Mouse (Mus musculus) midbrain, embryonic 11.5 days (tissue): ENCODE measurements around the gene Il12rb1. TPM values are rescaled to one million over a fixed set of nuclear protein-coding genes. Genes with fewer than 3 reads are reported as not detected.

Experiments used
- ATAC-seq: fragments of 200-750 bp; cut with Nextera tagmentation; 2 replicates; pipeline ENCODE4 v1.8.0; 2017; ENCODE audit warnings: moderate TSS enrichment, moderate library complexity; ENCODE audit not compliant: low FRiP score
- DNase-seq: peaks from one replicate; pipeline ENCODE4 v3.0.0; 2015; ENCODE audit warnings: low spot score; ENCODE audit errors: missing footprints
- H3K27ac ChIP-seq: fragments of 300-500 bp; sonication (generic); 2 replicates; pipeline ENCODE4 v1.5.1; 2014; ENCODE audit warnings: low read depth, low read length
- H3K27me3 ChIP-seq: fragments of 300-500 bp; sonication (generic); 2 replicates; pipeline ENCODE4 v1.6.1; 2014; ENCODE audit warnings: mild to moderate bottlenecking, low read length, moderate library complexity, mixed read lengths; ENCODE audit not compliant: control insufficient read depth, insufficient read depth
- H3K36me3 ChIP-seq: fragments of 300-500 bp; sonication (generic); 2 replicates; pipeline ENCODE4 v1.6.1; 2014; ENCODE audit warnings: mild to moderate bottlenecking, low read length, moderate library complexity, mixed read lengths; ENCODE audit not compliant: control insufficient read depth, insufficient read depth
- H3K4me1 ChIP-seq: fragments of 300-500 bp; sonication (generic); 2 replicates; pipeline ENCODE4 v1.6.1; 2014; ENCODE audit warnings: low read length; ENCODE audit not compliant: control insufficient read depth, insufficient read depth
- H3K4me2 ChIP-seq: fragments of 300-500 bp; sonication (generic); 2 replicates; pipeline ENCODE4 v1.6.1; 2014; ENCODE audit warnings: mild to moderate bottlenecking, moderate library complexity
- H3K4me3 ChIP-seq: fragments of 300-500 bp; sonication (generic); 2 replicates; pipeline ENCODE4 v1.5.1; 2014; ENCODE audit warnings: low read depth, low read length
- H3K9ac ChIP-seq: fragments of 300-500 bp; sonication (generic); 2 replicates; pipeline ENCODE4 v1.6.1; 2014; ENCODE audit warnings: low read length
- H3K9me3 ChIP-seq: fragments of 300-500 bp; sonication (generic); 2 replicates; pipeline ENCODE4 v1.6.1; 2016; ENCODE audit warnings: low read length; ENCODE audit not compliant: control insufficient read depth
- WGBS: fragments of 180-500 bp; shearing (Covaris S2); extraction: QIAGEN DNeasy Blood & Tissue Kit; methylation state at CpG from one replicate; pipeline ENCODE4 v1.1.7; 2014; 5-methylcytosine and 5-hydroxymethylcytosine counted together
- polyA plus RNA-seq: library from polyadenylated mRNA; unstranded; fragments of >200 nt; fragmentation: Nextera tagmentation; extraction: Ambion mirVana; gene quantifications from 2 replicates; pipeline ENCODE4 v1.2.1, GENCODE M21; 2014

Gene Il12rb1
- polyA plus RNA-seq, 1 experiment from 2014 or later = 0.38 TPM

- Histone ChIP-seq H3K27ac (no peak overlapping the region), H3K9me3 (no peaks in the 10 kb centered on the region; the same call in 1 of the 2 replicates), H3K4me2 (no peak overlapping the region), H3K9ac (no peak overlapping the region), H3K4me3 (no peak overlapping the region), H3K36me3 (no peaks in the 10 kb centered on the region), H3K4me1 (0 out of 2 replicates have a peak, but pooled peaks cover 2% of the 10 kb centered on the region), H3K27me3 (peaks cover 16% of the 10 kb centered on the region)
- no peak for DNase-seq
- ATAC-seq = no peak
- WGBS = 86% methylated on average over 7 of the region's 7 CpGs
These were observed 15.6 kb downstream of the Il12rb1 start for GRCm38 (mm10) chr8:70823802-70824201.

- no peak overlapping the region for H3K4me3 ChIP-seq
- no peak overlapping the region for H3K9ac ChIP-seq
- H3K4me1 ChIP-seq = no peaks in the 10 kb centered on the region
- no peak overlapping the region for H3K27ac ChIP-seq
- DNase-seq (no peak), ATAC-seq (no peak)
- no peaks in the 10 kb centered on the region for H3K36me3 ChIP-seq
- no peak overlapping the region for H3K4me2 ChIP-seq
- WGBS = 88% methylated on average over 8 of the region's 8 CpGs
- peaks cover 5% of the 10 kb centered on the region for H3K27me3 ChIP-seq
- no peaks in the 10 kb centered on the region for H3K9me3 ChIP-seq
These were observed 17.6 kb downstream of the Il12rb1 start for GRCm38 (mm10) chr8:70825816-70826215.

GRCm38 (mm10) chr8:70827010-70827409 is 18.8 kb downstream of the Il12rb1 start:
- H3K9me3 ChIP-seq = no peaks in the 10 kb centered on the region
- no peaks in the 10 kb centered on the region for H3K27me3 ChIP-seq
- no peaks in the 10 kb centered on the region for H3K4me1 ChIP-seq
- WGBS = 95% methylated on average over 2 of the region's 2 CpGs
- no peak overlapping the region for H3K9ac ChIP-seq
- no peak overlapping the region for H3K27ac ChIP-seq
- H3K36me3 ChIP-seq = no peaks in the 10 kb centered on the region
- H3K4me2 ChIP-seq = no peak overlapping the region
- no peak overlapping the region for H3K4me3 ChIP-seq
- ATAC-seq = no peak
- DNase-seq = no peak

- DNase-seq (no peak), ATAC-seq (no peak)
- Histone ChIP-seq H3K36me3 (no peaks in the 10 kb centered on the region), H3K27ac (no peak overlapping the region), H3K4me2 (no peak overlapping the region), H3K9ac (no peak overlapping the region), H3K4me3 (no peak overlapping the region), H3K9me3 (no peaks in the 10 kb centered on the region), H3K27me3 (no peaks in the 10 kb centered on the region), H3K4me1 (0 out of 2 replicates have a peak, but pooled peaks cover 2% of the 10 kb centered on the region)
- WGBS = 86% methylated on average over 1 of the region's 1 CpGs
These were observed 19.5 kb downstream of the Il12rb1 start for GRCm38 (mm10) chr8:70827796-70828195.

GRCm38 (mm10) chr8:70831517-70831916 is 23.3 kb downstream of the Il12rb1 start:
- Histone ChIP-seq H3K27me3 (no peaks in the 10 kb centered on the region), H3K4me3 (no peak overlapping the region), H3K27ac (no peak overlapping the region), H3K36me3 (peaks cover 2% of the 10 kb centered on the region; the same call in 1 of the 2 replicates), H3K9ac (0 out of 2 replicates have a peak overlapping the region, but pooled peaks have one; percentile 4), H3K4me2 (no peak overlapping the region), H3K9me3 (no peaks in the 10 kb centered on the region), H3K4me1 (0 out of 2 replicates have a peak, but pooled peaks cover 2% of the 10 kb centered on the region)
- DNase-seq = no peak
- no peak for ATAC-seq
- WGBS = 90% methylated on average over 8 of the region's 8 CpGs

GRCm38 (mm10) chr8:70832371-70832770 is 24.1 kb downstream of the Il12rb1 start:
- 61% methylated on average over 11 of the region's 11 CpGs for WGBS
- Histone ChIP-seq H3K27me3 (no peaks in the 10 kb centered on the region), H3K4me1 (0 out of 2 replicates have a peak, but pooled peaks cover 2% of the 10 kb centered on the region), H3K4me2 (no peak overlapping the region), H3K36me3 (peaks cover 2% of the 10 kb centered on the region; the same call in 1 of the 2 replicates), H3K27ac (no peak overlapping the region), H3K4me3 (no peak overlapping the region), H3K9me3 (no peaks in the 10 kb centered on the region), H3K9ac (no peak overlapping the region)
- ATAC-seq = no peak
- no peak for DNase-seq

- DNase-seq (no peak), ATAC-seq (0 out of 2 replicates have a peak, but pooled peaks have one; percentile 8)
- no peak overlapping the region for H3K4me2 ChIP-seq
- no peak overlapping the region for H3K27ac ChIP-seq
- H3K27me3 ChIP-seq = no peaks in the 10 kb centered on the region
- no peaks in the 10 kb centered on the region for H3K9me3 ChIP-seq
- no peak overlapping the region for H3K9ac ChIP-seq
- H3K4me1 ChIP-seq = 0 out of 2 replicates have a peak, but pooled peaks cover 2% of the 10 kb centered on the region
- H3K4me3 ChIP-seq = no peak overlapping the region
- WGBS = 69% methylated on average over 9 of the region's 9 CpGs
- peaks cover 2% of the 10 kb centered on the region; the same call in 1 of the 2 replicates for H3K36me3 ChIP-seq
These were observed 24.8 kb downstream of the Il12rb1 start for GRCm38 (mm10) chr8:70833018-70833482.

GRCm38 (mm10) chr8:70833520-70833919 is 25.3 kb downstream of the Il12rb1 start:
- H3K4me2 ChIP-seq = no peak overlapping the region
- no peak for DNase-seq
- H3K36me3 ChIP-seq = peaks cover 2% of the 10 kb centered on the region; the same call in 1 of the 2 replicates
- H3K4me3 ChIP-seq = no peak overlapping the region
- WGBS = 45% methylated on average over 15 of the region's 15 CpGs
- H3K27ac ChIP-seq = no peak overlapping the region
- ATAC-seq = peak; percentile 12; the same call in 1 of the 2 replicates
- peaks cover 4% of the 10 kb centered on the region for H3K4me1 ChIP-seq
- no peaks in the 10 kb centered on the region for H3K9me3 ChIP-seq
- no peaks in the 10 kb centered on the region; the same call in 1 of the 2 replicates for H3K27me3 ChIP-seq
- no peak overlapping the region for H3K9ac ChIP-seq

GRCm38 (mm10) chr8:70834071-70834470 is 25.8 kb downstream of the Il12rb1 start:
- Histone ChIP-seq H3K9ac (no peak overlapping the region), H3K27ac (no peak overlapping the region)

More at GRCm38 (mm10) chr8:70834071-70834470, 25.8 kb downstream of the Il12rb1 start:
- ATAC-seq = no peak
- Histone ChIP-seq H3K4me3 (no peak overlapping the region), H3K9me3 (no peaks in the 10 kb centered on the region), H3K27me3 (no peaks in the 10 kb centered on the region; the same call in 1 of the 2 replicates), H3K36me3 (peaks cover 2% of the 10 kb centered on the region; the same call in 1 of the 2 replicates), H3K4me1 (peaks cover 7% of the 10 kb centered on the region), H3K4me2 (no peak overlapping the region)
- DNase-seq = no peak
- WGBS = 92% methylated on average over 3 of the region's 3 CpGs
